Mouse (Mus musculus) heart, postnatal 0 days (tissue): ENCODE measurements around the gene Dand5.

Experiments
- CTCF ChIP-seq: IDR thresholded peaks from 2 replicates; pipeline ENCODE4 v1.5.1; 2016; ENCODE audit warnings: antibody characterized with exemption, control low read depth, low read depth
- EP300 ChIP-seq: IDR thresholded peaks from 2 replicates; pipeline ENCODE4 v1.6.1; 2016; ENCODE audit warnings: antibody characterized with exemption, low read depth

DNA sequence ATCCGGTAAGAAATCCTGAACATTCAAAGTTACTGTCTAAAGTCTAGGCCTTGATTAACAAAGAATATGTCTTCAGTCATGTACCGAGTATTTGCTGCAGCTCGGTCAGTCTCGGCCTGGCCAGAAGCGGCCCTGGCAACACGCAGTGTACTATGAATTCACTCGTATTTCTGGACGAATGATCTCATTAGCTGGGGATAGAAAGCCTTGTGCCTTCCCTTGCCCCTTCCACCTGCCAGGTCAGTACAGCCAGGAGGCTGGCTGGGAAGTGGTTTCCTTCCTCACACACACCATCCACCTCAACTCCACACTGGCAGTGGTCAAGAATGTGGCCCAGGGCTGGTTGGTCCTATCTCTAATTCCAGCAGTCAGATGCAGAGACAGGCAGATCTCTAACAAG is 53.3 kb downstream of the Dand5 start:
- no peak for TF ChIP-seq CTCF
- TF ChIP-seq EP300: no peak
